ENCODE assay signal across 20 mouse cellular contexts in genomic region chr16:24423751-24424150, GRCm38 (mm10). TPM values are rescaled to one million over a fixed set of nuclear protein-coding genes. Genes with fewer than 3 reads are reported as not detected.
DNase-seq lines count a peak whose midpoint lies in the region; ATAC-seq and TF ChIP-seq lines count a peak whose summit lies in the region.
"Had no signal": no experiment of that assay in that cellular context is flagged by ENCODE, and none has a peak within 500 bp of the region (broad histone marks: within the 10 kb centered on the region; RNA-seq: fewer than 3 reads in every experiment).

No protein-coding gene starts in this region.

- DNase-seq in forebrain, postnatal 0 days = no peak
- DNase-seq in heart, adult 9 months (ENCODE audit: low spot score in 2 of 2) = no peak
- DNase-seq in adrenal gland, postnatal 10 days = peak; percentile 37
- DNase-seq in right cerebral cortex, postnatal 14 days = no peak
- DNase-seq: B cell, adult 2 months; cerebellum, adult 18-20 months; cerebellum, postnatal 25 days; embryo, embryonic 11 days; gastrocnemius, postnatal 14 days; kidney, adult 11 months; lung, postnatal 10 days; midbrain, embryonic 14.5 days; thymus, adult 2 months had no signal

- TF ChIP-seq CTCF in forebrain, postnatal 0 days (IDR thresholded peaks at IDR 0.05; ENCODE audit: low read depth) = no peak
- TF ChIP-seq CTCF in embryonic fibroblast, embryonic 13.5 days (IDR thresholded peaks at IDR 0.05; ENCODE audit: borderline replicate concordance, insufficient read depth, low read length) = no peak

- H3K4me2 ChIP-seq in forebrain, embryonic 15.5 days (replicated peaks) = no peak overlapping the region
- no peak overlapping the region for H3K4me2 ChIP-seq in forebrain, postnatal 0 days (ENCODE audit: low read depth)
- H3K4me2 ChIP-seq in heart, embryonic 14.5 days (ENCODE audit: low read length) = no peak overlapping the region; the same call in 1 of the 2 replicates
- H3K4me2 ChIP-seq: embryonic facial prominence, embryonic 15.5 days; stomach, embryonic 15.5 days had no signal

- H3K4me3 ChIP-seq in forebrain, embryonic 15.5 days = no peak overlapping the region
- no peak overlapping the region for H3K4me3 ChIP-seq in forebrain, postnatal 0 days (ENCODE audit: low read depth, low read length)
- H3K4me3 ChIP-seq in heart, embryonic 14.5 days (ENCODE audit: control insufficient read depth in 1 of 2, insufficient read depth in 1 of 2, low read depth in 1 of 2, low read length in 2 of 2) = no peak overlapping the region
- H3K4me3 ChIP-seq in embryonic fibroblast, embryonic 13.5 days (ENCODE audit: insufficient read depth, low read length) = no peak overlapping the region
- H3K4me3 ChIP-seq: embryonic facial prominence, embryonic 15.5 days; megakaryocyte, embryonic 14.5 days; myocyte; stomach, embryonic 15.5 days had no signal

- 74% methylated on average over 4 of the region's 4 CpGs for WGBS in forebrain, embryonic 15.5 days
- WGBS in forebrain, postnatal 0 days = 88% methylated on average over 4 of the region's 4 CpGs
- WGBS in heart, embryonic 14.5 days = 65% methylated on average over 4 of the region's 4 CpGs

- H3K27ac ChIP-seq in forebrain, embryonic 15.5 days (replicated peaks) = no peak overlapping the region
- no peak overlapping the region for H3K27ac ChIP-seq in forebrain, postnatal 0 days (ENCODE audit: low read depth, low read length)
- H3K27ac ChIP-seq in heart, embryonic 14.5 days (replicated peaks in 1 of 2; ENCODE audit: control insufficient read depth in 1 of 2, insufficient read depth in 1 of 2, low read depth in 2 of 2, low read length in 2 of 2) = peak overlapping the region; percentile 90 to 92
- H3K27ac ChIP-seq in embryonic fibroblast, embryonic 13.5 days (ENCODE audit: insufficient read depth, low read length) = 0 out of 2 replicates have a peak overlapping the region, but pooled peaks have one; percentile 81
- H3K27ac ChIP-seq: embryonic facial prominence, embryonic 15.5 days; stomach, embryonic 15.5 days had no signal

- 0 out of 2 replicates have a peak, but pooled peaks have one; percentile 32 for ATAC-seq in forebrain, embryonic 15.5 days (replicated peaks)
- ATAC-seq in forebrain, postnatal 0 days = no peak
- no peak for ATAC-seq in heart, embryonic 14.5 days (ENCODE audit: insufficient number of reproducible peaks, insufficient read depth, low FRiP score, low read depth)

- H3K27me3 ChIP-seq in forebrain, embryonic 15.5 days = no peaks in the 10 kb centered on the region
- H3K27me3 ChIP-seq in forebrain, postnatal 0 days (ENCODE audit: insufficient read depth, low read length) = no peaks in the 10 kb centered on the region
- H3K27me3 ChIP-seq in heart, embryonic 14.5 days (ENCODE audit: control insufficient read depth, insufficient read depth, low read length) = no peaks in the 10 kb centered on the region
- H3K27me3 ChIP-seq: embryonic facial prominence, embryonic 15.5 days; stomach, embryonic 15.5 days had no signal

- no peaks in the 10 kb centered on the region for H3K9me3 ChIP-seq in forebrain, embryonic 15.5 days
- H3K9me3 ChIP-seq in forebrain, postnatal 0 days (ENCODE audit: low read length) = no peaks in the 10 kb centered on the region
- H3K9me3 ChIP-seq in heart, embryonic 14.5 days (ENCODE audit: control insufficient read depth, low read length) = no peaks in the 10 kb centered on the region
- H3K9me3 ChIP-seq: embryonic facial prominence, embryonic 15.5 days; megakaryocyte, embryonic 14.5 days; stomach, embryonic 15.5 days had no signal

- no peak for TF ChIP-seq POLR2A in embryonic fibroblast, embryonic 13.5 days (IDR thresholded peaks at IDR 0.05; ENCODE audit: low read depth, low read length)

- H3K9ac ChIP-seq in forebrain, embryonic 15.5 days (replicated peaks) = no peak overlapping the region
- no peak overlapping the region for H3K9ac ChIP-seq in forebrain, postnatal 0 days
- peak overlapping the region; percentile 61; the same call in 1 of the 2 replicates for H3K9ac ChIP-seq in heart, embryonic 14.5 days (ENCODE audit: low read length)
- H3K9ac ChIP-seq: embryonic facial prominence, embryonic 15.5 days; stomach, embryonic 15.5 days had no signal

- H3K4me1 ChIP-seq in forebrain, embryonic 15.5 days = peaks cover 10% of the 10 kb centered on the region
- no peaks in the 10 kb centered on the region; the same call in 1 of the 2 replicates for H3K4me1 ChIP-seq in forebrain, postnatal 0 days (ENCODE audit: insufficient read depth)
- peaks cover 29 to 78% of the 10 kb centered on the region in 2 experiments for H3K4me1 ChIP-seq in heart, embryonic 14.5 days (ENCODE audit: control insufficient read depth in 2 of 2, insufficient read depth in 2 of 2, low read length in 2 of 2)
- H3K4me1 ChIP-seq in embryonic fibroblast, embryonic 13.5 days (ENCODE audit: control insufficient read depth, insufficient read depth, low read length) = peaks cover 34% of the 10 kb centered on the region

- H3K36me3 ChIP-seq in forebrain, embryonic 15.5 days = no peaks in the 10 kb centered on the region
- no peaks in the 10 kb centered on the region for H3K36me3 ChIP-seq in forebrain, postnatal 0 days (ENCODE audit: insufficient read depth)
- H3K36me3 ChIP-seq in heart, embryonic 14.5 days (ENCODE audit: control insufficient read depth, insufficient read depth, low read length) = 0 out of 2 replicates have a peak, but pooled peaks cover 3% of the 10 kb centered on the region
- H3K36me3 ChIP-seq: embryonic facial prominence, embryonic 15.5 days; stomach, embryonic 15.5 days had no signal

RNA-seq across cellular contexts. Expression of gene Lpp, which starts 30.4 kb away (rescaled TPM):
- 10.7 and 11.2 TPM in 2 replicates for polyA plus RNA-seq in forebrain, embryonic 15.5 days (2015; fragmentation: Nextera tagmentation; extraction: Ambion mirVana)
- total RNA-seq in forebrain, postnatal 0 days (2014; rRNA removed) = 6.0 and 9.4 TPM in 2 replicates
- 2.6 and 6.2 TPM in 2 replicates for polyA plus RNA-seq in forebrain, postnatal 0 days (2015; fragmentation: Nextera tagmentation; extraction: Ambion mirVana)
- 46.6 and 53.0 TPM in 2 replicates for polyA plus RNA-seq in heart, embryonic 14.5 days (2014; fragmentation: Nextera tagmentation; extraction: Ambion mirVana)
- 10 to 100 TPM; 42.2 to 60.6 TPM for total RNA-seq in adrenal gland, postnatal 10 days (2021)
- polyA plus RNA-seq in embryonic fibroblast, embryonic 13.5 days (2011; ENCODE audit: insufficient read length, low read depth, missing spikeins) = 256 and 360 TPM in 2 replicates

Comparison
In these comparisons a context has a peak if more than half of its experiments do, and no peak if none do; other contexts are left out.
1. H3K27ac ChIP-seq: peak in heart, embryonic 14.5 days (2 of 2) and embryonic fibroblast, embryonic 13.5 days (single experiment); none in forebrain, embryonic 15.5 days (single experiment) and forebrain, postnatal 0 days (single experiment).